Comparison of ENCODE assay signal across 31 mouse cellular contexts in genomic region chr9:121633306-121633705, GRCm38 (mm10). TPM values are rescaled to one million over a fixed set of nuclear protein-coding genes. Genes with fewer than 3 reads are reported as not detected.
DNase-seq lines count a peak whose midpoint lies in the region; ATAC-seq and TF ChIP-seq lines count a peak whose summit lies in the region.
"Had no signal": no experiment of that assay in that cellular context is flagged by ENCODE, and none has a peak within 500 bp of the region (broad histone marks: within the 10 kb centered on the region; RNA-seq: fewer than 3 reads in every experiment).

No protein-coding gene starts in this region.

- no peaks in the 10 kb centered on the region for H3K4me1 ChIP-seq in lung, postnatal 0 days (ENCODE audit: insufficient read depth, low read depth, low read length)
- H3K4me1 ChIP-seq: embryonic facial prominence, embryonic 15.5 days; forebrain, embryonic 15.5 days; hindbrain, embryonic 10.5 days; hindbrain, embryonic 13.5 days had no signal

- TF ChIP-seq CTCF in gastrocnemius, adult 2 months (IDR thresholded peaks at IDR 0.05): no peak
- TF ChIP-seq CTCF in lung, postnatal 0 days (IDR thresholded peaks at IDR 0.05): no peak

- no peaks in the 10 kb centered on the region for H3K36me3 ChIP-seq in lung, postnatal 0 days (ENCODE audit: insufficient read depth, low read length)
- H3K36me3 ChIP-seq: embryonic facial prominence, embryonic 15.5 days; forebrain, embryonic 15.5 days; hindbrain, embryonic 10.5 days; hindbrain, embryonic 13.5 days had no signal

- DNase-seq in gastrocnemius, adult 2 months: no peak
- DNase-seq in gastrocnemius, adult 8-10 months (ENCODE audit: low spot score in 2 of 2): no peak
- peak; percentile 52 to 68 for DNase-seq in lung, adult 18-20 months
- no peak for DNase-seq in lung, postnatal 0 days (ENCODE audit: low spot score)
- peak; percentile 53 for DNase-seq in urinary bladder, postnatal 14 days (ENCODE audit: low spot score)
- no peak for DNase-seq in urinary bladder, postnatal 4 days (ENCODE audit: low spot score in 2 of 2)
- no peak for DNase-seq in thymus, postnatal 36 days
- DNase-seq: adrenal gland, adult 8-10 months; adrenal gland, postnatal 25 days; cerebellum, adult 11-12 months; cerebellum, adult 8-10 months; cerebellum, postnatal 10 days; cerebellum, postnatal 36 days; embryo, embryonic 11 days; gastrocnemius, postnatal 10 days; gastrocnemius, postnatal 36 days; heart, postnatal 36 days had no signal

- no peak for ATAC-seq in lung, postnatal 0 days
- ATAC-seq: activated CD4-positive, CD25-positive, alpha-beta regulatory T cell, adult 4 months; forebrain, embryonic 15.5 days; hindbrain, embryonic 16.5 days had no signal

- TF ChIP-seq EP300 in lung, postnatal 0 days (IDR thresholded peaks at IDR 0.05): no peak

- H3K27me3 ChIP-seq in lung, postnatal 0 days (replicated peaks; ENCODE audit: insufficient read depth, low read length): no peaks in the 10 kb centered on the region
- H3K27me3 ChIP-seq: forebrain, embryonic 15.5 days had no signal

- intact Hi-C loops in gastrocnemius, adult 2 months (cut with DNase I): no loop called here

- no peak overlapping the region for H3K9ac ChIP-seq in lung, postnatal 0 days (replicated peaks; ENCODE audit: low read depth)
- H3K9ac ChIP-seq: embryonic facial prominence, embryonic 15.5 days; forebrain, embryonic 15.5 days; hindbrain, embryonic 13.5 days had no signal

- WGBS in lung, postnatal 0 days: 44% methylated on average over 6 of the region's 6 CpGs

- H3K9me3 ChIP-seq in lung, postnatal 0 days (ENCODE audit: low read length): no peaks in the 10 kb centered on the region
- H3K9me3 ChIP-seq: embryonic facial prominence, embryonic 15.5 days; forebrain, embryonic 15.5 days; hindbrain, embryonic 10.5 days; hindbrain, embryonic 13.5 days had no signal

- no peak overlapping the region for H3K4me3 ChIP-seq in gastrocnemius, adult 2 months
- H3K4me3 ChIP-seq in lung, postnatal 0 days (ENCODE audit: low read depth, low read length): no peak overlapping the region
- H3K4me3 ChIP-seq: embryonic facial prominence, embryonic 15.5 days; forebrain, embryonic 15.5 days; hindbrain, embryonic 10.5 days; hindbrain, embryonic 13.5 days had no signal

- H3K4me2 ChIP-seq in lung, postnatal 0 days (replicated peaks; ENCODE audit: low read depth, low read length): no peak overlapping the region
- H3K4me2 ChIP-seq: embryonic facial prominence, embryonic 15.5 days; forebrain, embryonic 15.5 days; heart, embryonic 11.5 days; hindbrain, embryonic 13.5 days had no signal

- H3K27ac ChIP-seq in gastrocnemius, adult 2 months: peak overlapping the region; percentile 43; the same call in 1 of the 2 replicates
- H3K27ac ChIP-seq in lung, postnatal 0 days (ENCODE audit: low read length): no peak overlapping the region
- H3K27ac ChIP-seq: embryonic facial prominence, embryonic 15.5 days; forebrain, embryonic 15.5 days; hindbrain, embryonic 10.5 days; hindbrain, embryonic 13.5 days had no signal

RNA-seq across cellular contexts. Expression of gene Lyzl4, which starts 8.6 kb away (rescaled TPM):
- not detected for total RNA-seq in gastrocnemius, adult 2 months (2021)
- not detected for total RNA-seq in gastrocnemius, adult 8-10 months (2022)
- polyA plus RNA-seq in lung, postnatal 0 days (2015; fragmentation: Nextera tagmentation; extraction: Ambion mirVana): not detected in 2 replicates
- total RNA-seq: adrenal gland, postnatal 25 days; gastrocnemius, postnatal 36 days; granulocyte monocyte progenitor cell, adult 5-6 weeks; heart, adult 8-10 months; heart, postnatal 36 days had no signal
- polyA plus RNA-seq: activated CD4-positive, CD25-positive, alpha-beta regulatory T cell, adult 4 months; brain, embryonic 14.5 days; embryonic facial prominence, embryonic 11.5 days; forebrain, embryonic 11.5 days; forebrain, embryonic 15.5 days; heart, embryonic 11.5 days; heart, embryonic 14.5 days; heart, postnatal 0 days; hindbrain, embryonic 10.5 days; hindbrain, embryonic 13.5 days had no signal

RNA-seq across cellular contexts. Expression of gene Vipr1, which starts 9.2 kb away (rescaled TPM):
- 1 to 10 TPM; 1.5 to 2.1 TPM for total RNA-seq in gastrocnemius, adult 2 months (2021)
- 1 to 10 TPM in 3 of 4 experiments, under 1 TPM in 1; 0.96 to 2.0 (median 1.2) TPM for total RNA-seq in gastrocnemius, adult 8-10 months (2022)
- polyA plus RNA-seq in lung, postnatal 0 days (2015; fragmentation: Nextera tagmentation; extraction: Ambion mirVana): 0.20 and 0.29 TPM in 2 replicates
- total RNA-seq: granulocyte monocyte progenitor cell, adult 5-6 weeks had no signal

Comparison
In these comparisons a context has a peak if more than half of its experiments do, and no peak if none do; other contexts are left out.
1. DNase-seq: peak in lung, adult 18-20 months (2 of 2) and urinary bladder, postnatal 14 days (single experiment); none in gastrocnemius, adult 2 months (single experiment), gastrocnemius, adult 8-10 months (0 of 2), lung, postnatal 0 days (single experiment), urinary bladder, postnatal 4 days (0 of 2) and thymus, postnatal 36 days (0 of 2).